Mouse (Mus musculus): ENCODE results near the gene Ankrd11. TPM values are rescaled to one million over a fixed set of nuclear protein-coding genes. Genes with fewer than 3 reads are reported as not detected.

The Ankrd11 gene
- polyA plus RNA-seq, 1 experiment from 2014 or later, result 53.8 TPM

DNA sequence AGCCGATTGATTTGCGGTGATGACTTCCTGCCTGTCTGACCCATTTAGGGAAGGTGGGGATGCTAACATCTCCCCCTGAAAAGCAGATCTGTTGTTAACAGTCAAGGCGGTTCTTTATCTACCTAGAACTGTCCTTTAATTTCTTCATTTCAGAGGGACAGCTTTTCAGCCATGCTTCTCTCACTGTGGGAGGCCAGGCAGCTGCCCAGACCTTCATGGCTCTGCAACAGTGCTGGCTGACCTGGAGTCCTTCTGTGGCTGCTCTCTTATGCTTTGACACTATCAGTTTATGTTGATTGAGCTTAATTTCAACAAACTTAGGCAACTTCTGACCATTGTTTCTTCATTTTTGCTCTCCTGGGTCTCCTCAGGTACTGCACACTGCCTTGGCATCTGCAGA lies 161.8 kb downstream of the Ankrd11 start:
- no peak overlapping the region for H3K4me3 ChIP-seq (ENCODE audit: low read depth, low read length)
- H3K36me3 ChIP-seq (ENCODE audit: control insufficient read depth, insufficient read depth, low read length), result peaks cover 19% of the 10 kb centered on the region; the same call in 1 of the 2 replicates
- no peak overlapping the region for H3K9ac ChIP-seq (ENCODE audit: low read depth, low read length)
- 48% methylated on average over 3 of the region's 3 CpGs for WGBS
- no peaks in the 10 kb centered on the region for H3K9me3 ChIP-seq (ENCODE audit: control insufficient read depth, low read length)
- no peak overlapping the region for H3K27ac ChIP-seq (ENCODE audit: low read depth, low read length)
- no peaks in the 10 kb centered on the region for H3K4me1 ChIP-seq (replicated peaks; ENCODE audit: control insufficient read depth, insufficient read depth, low read length)
- no peaks in the 10 kb centered on the region for H3K27me3 ChIP-seq (replicated peaks; ENCODE audit: control insufficient read depth, insufficient read depth, low read length)
- no peak overlapping the region for H3K4me2 ChIP-seq
- no peak for ATAC-seq (replicated peaks; ENCODE audit: low FRiP score)
- DNase-seq (ENCODE audit: low spot score), result no peak

DNA sequence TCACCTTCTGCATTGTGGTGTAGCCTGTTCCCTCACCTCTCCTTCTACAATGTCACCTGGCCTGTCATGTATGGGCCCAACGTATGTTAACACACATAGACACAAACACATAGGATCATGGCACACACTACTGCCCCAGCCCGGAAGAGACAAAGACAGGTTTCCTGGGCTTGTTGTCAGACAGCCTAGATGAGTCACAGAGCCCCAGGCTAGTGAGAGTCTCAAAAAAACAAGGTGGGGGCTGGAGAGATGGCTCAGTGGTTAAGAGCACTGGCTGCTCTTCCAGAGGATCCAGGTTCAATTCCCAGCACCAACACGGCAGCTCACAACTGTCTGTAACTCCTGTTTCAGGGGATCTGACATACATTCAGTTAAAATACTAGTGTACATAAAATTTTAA lies 163.8 kb downstream of the Ankrd11 start:
- Histone ChIP-seq H3K4me1 (replicated peaks; ENCODE audit: control insufficient read depth, insufficient read depth, low read length) (no peaks in the 10 kb centered on the region), H3K4me3 (ENCODE audit: low read depth, low read length) (no peak overlapping the region), H3K4me2 (no peak overlapping the region), H3K9ac (ENCODE audit: low read depth, low read length) (no peak overlapping the region), H3K9me3 (ENCODE audit: control insufficient read depth, low read length) (no peaks in the 10 kb centered on the region), H3K36me3 (ENCODE audit: control insufficient read depth, insufficient read depth, low read length) (peaks cover 3% of the 10 kb centered on the region; the same call in 1 of the 2 replicates), H3K27ac (ENCODE audit: low read depth, low read length) (no peak overlapping the region), H3K27me3 (replicated peaks; ENCODE audit: control insufficient read depth, insufficient read depth, low read length) (no peaks in the 10 kb centered on the region)
- WGBS, result 87% methylated on average over 3 of the region's 3 CpGs
- ATAC-seq (replicated peaks; ENCODE audit: low FRiP score) (no peak), DNase-seq (ENCODE audit: low spot score) (no peak)

DNA sequence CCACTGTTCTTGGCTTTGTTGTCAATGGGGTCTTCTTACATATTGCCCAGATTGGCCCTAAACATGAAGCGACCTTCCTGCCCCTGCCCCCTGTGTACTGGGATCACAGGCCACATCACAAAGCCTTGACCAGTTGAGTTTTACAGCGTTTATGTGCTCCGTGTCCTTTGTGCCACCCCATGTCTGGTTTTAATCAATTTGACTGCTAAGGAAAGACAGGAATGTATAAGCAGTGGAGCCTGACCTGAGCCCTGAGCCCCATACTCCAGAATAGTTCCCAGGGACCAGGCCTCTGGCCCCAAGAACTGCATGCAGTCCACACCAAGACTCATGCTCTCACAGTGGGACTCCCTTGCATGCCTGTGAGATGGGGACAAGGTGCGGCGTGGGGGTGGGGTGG lies 166.9 kb downstream of the Ankrd11 start:
- no peak for ATAC-seq (replicated peaks; ENCODE audit: low FRiP score)
- Histone ChIP-seq H3K27me3 (replicated peaks; ENCODE audit: control insufficient read depth, insufficient read depth, low read length) (no peaks in the 10 kb centered on the region), H3K36me3 (ENCODE audit: control insufficient read depth, insufficient read depth, low read length) (no peaks in the 10 kb centered on the region), H3K9me3 (ENCODE audit: control insufficient read depth, low read length) (no peaks in the 10 kb centered on the region), H3K27ac (ENCODE audit: low read depth, low read length) (no peak overlapping the region), H3K4me3 (ENCODE audit: low read depth, low read length) (no peak overlapping the region), H3K4me1 (replicated peaks; ENCODE audit: control insufficient read depth, insufficient read depth, low read length) (peaks cover 5% of the 10 kb centered on the region), H3K4me2 (no peak overlapping the region), H3K9ac (ENCODE audit: low read depth, low read length) (no peak overlapping the region)
- 74% methylated on average over 5 of the region's 5 CpGs for WGBS
- no peak for DNase-seq (ENCODE audit: low spot score)

DNA sequence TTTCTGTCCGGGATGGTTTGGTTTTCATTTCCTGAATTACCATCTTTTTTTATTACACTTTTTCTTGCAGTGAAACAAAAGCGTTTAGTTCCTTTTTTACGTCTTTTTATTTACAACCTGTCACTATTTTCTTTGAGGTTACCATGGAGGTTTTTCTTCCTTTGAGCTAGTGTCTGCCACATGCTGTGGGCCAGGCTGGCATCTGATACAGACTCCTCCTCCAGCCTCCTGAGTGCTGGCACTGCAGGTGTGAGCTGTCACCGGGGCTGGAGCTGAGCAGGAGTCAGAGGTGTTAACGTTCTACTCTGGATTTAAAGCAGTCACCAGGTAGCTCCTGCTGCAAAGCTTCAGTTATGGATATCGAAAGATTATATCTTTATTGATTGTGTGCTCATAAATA lies 168.9 kb downstream of the Ankrd11 start:
- WGBS, result 50% methylated on average over 6 of the region's 6 CpGs
- DNase-seq (ENCODE audit: low spot score) (no peak), ATAC-seq (replicated peaks; ENCODE audit: low FRiP score) (no peak)
- Histone ChIP-seq H3K27me3 (replicated peaks; ENCODE audit: control insufficient read depth, insufficient read depth, low read length) (no peaks in the 10 kb centered on the region; the same call in 1 of the 2 replicates), H3K9me3 (ENCODE audit: control insufficient read depth, low read length) (no peaks in the 10 kb centered on the region), H3K9ac (ENCODE audit: low read depth, low read length) (no peak overlapping the region), H3K4me1 (replicated peaks; ENCODE audit: control insufficient read depth, insufficient read depth, low read length) (peaks cover 9% of the 10 kb centered on the region), H3K36me3 (ENCODE audit: control insufficient read depth, insufficient read depth, low read length) (no peaks in the 10 kb centered on the region), H3K4me3 (ENCODE audit: low read depth, low read length) (no peak overlapping the region), H3K27ac (ENCODE audit: low read depth, low read length) (no peak overlapping the region), H3K4me2 (no peak overlapping the region)

DNA sequence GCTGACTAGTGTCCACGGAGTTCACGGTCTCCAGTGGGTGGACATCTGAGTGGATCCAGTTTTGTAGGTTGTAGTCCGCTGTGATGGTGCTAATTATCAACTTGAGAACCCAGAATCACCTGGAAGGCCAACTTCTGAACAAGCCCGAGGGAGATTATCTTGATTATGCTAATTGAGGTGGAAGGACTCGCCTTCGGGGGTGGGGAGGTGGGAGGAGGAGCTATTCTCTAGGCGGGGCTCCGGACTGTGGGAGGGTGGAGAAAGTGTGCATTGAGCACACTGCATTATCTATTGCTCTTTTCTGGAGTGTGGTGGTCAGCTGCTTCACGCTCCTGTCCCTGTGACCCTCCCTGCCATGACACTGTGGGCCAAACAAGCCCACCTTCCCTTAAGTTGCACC lies 170.4 kb downstream of the Ankrd11 start:
- peak; percentile 60; the same call in 1 of the 2 replicates for ATAC-seq (replicated peaks; ENCODE audit: low FRiP score)

DNA sequence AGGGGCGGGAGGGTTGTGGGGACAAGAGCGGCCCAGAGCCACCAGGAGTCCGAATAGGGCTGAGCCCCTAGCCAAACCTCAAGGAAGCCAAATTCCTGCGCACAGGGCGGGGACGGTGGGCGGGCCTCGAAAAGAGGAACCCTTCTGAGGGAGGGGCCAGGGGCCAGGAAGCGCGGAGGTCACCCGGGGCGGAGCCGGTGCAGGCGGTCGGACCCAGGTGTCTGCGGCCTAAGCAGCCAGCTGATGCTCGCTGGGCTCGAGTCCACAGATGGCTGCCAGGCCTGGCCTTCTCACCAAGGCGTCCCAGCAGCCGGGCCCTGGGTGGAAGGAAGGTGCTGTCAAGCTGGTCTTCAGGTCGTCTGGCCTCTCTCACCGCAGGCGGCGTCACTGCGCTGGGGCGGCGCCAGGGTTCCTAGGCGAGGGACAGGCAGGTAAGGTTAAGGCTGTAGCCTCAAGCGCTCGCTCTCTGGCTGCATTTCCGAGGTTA lies 171.7 kb downstream of the Ankrd11 start:
- 17% methylated on average over 31 of the region's 31 CpGs for WGBS
- Histone ChIP-seq H3K36me3 (ENCODE audit: control insufficient read depth, insufficient read depth, low read length) (no peaks in the 10 kb centered on the region), H3K4me3 (ENCODE audit: low read depth, low read length) (peak overlapping the region; percentile 45), H3K4me1 (replicated peaks; ENCODE audit: control insufficient read depth, insufficient read depth, low read length) (peaks cover 9% of the 10 kb centered on the region), H3K9ac (ENCODE audit: low read depth, low read length) (peak overlapping the region; percentile 47; the same call in 1 of the 2 replicates), H3K27me3 (replicated peaks; ENCODE audit: control insufficient read depth, insufficient read depth, low read length) (no peaks in the 10 kb centered on the region; the same call in 1 of the 2 replicates), H3K27ac (ENCODE audit: low read depth, low read length) (no peak overlapping the region), H3K4me2 (peak overlapping the region; percentile 88), H3K9me3 (ENCODE audit: control insufficient read depth, low read length) (no peaks in the 10 kb centered on the region)
- DNase-seq (ENCODE audit: low spot score), result peak; percentile 72
- peak; percentile 78 for ATAC-seq (replicated peaks; ENCODE audit: low FRiP score)

More for the DNA sequence above, 170.4 kb downstream of the Ankrd11 start:
- peaks cover 9% of the 10 kb centered on the region for H3K4me1 ChIP-seq (replicated peaks; ENCODE audit: control insufficient read depth, insufficient read depth, low read length)
- H3K27ac ChIP-seq (ENCODE audit: low read depth, low read length), result no peak overlapping the region
- H3K4me2 ChIP-seq, result peak overlapping the region; percentile 11; the same call in 1 of the 2 replicates
- 49% methylated on average over 9 of the region's 9 CpGs for WGBS
- no peak for DNase-seq (ENCODE audit: low spot score)
- no peaks in the 10 kb centered on the region for H3K9me3 ChIP-seq (ENCODE audit: control insufficient read depth, low read length)
- no peak overlapping the region for H3K9ac ChIP-seq (ENCODE audit: low read depth, low read length)
- no peak overlapping the region for H3K4me3 ChIP-seq (ENCODE audit: low read depth, low read length)
- no peaks in the 10 kb centered on the region; the same call in 1 of the 2 replicates for H3K27me3 ChIP-seq (replicated peaks; ENCODE audit: control insufficient read depth, insufficient read depth, low read length)
- no peaks in the 10 kb centered on the region for H3K36me3 ChIP-seq (ENCODE audit: control insufficient read depth, insufficient read depth, low read length)

DNA sequence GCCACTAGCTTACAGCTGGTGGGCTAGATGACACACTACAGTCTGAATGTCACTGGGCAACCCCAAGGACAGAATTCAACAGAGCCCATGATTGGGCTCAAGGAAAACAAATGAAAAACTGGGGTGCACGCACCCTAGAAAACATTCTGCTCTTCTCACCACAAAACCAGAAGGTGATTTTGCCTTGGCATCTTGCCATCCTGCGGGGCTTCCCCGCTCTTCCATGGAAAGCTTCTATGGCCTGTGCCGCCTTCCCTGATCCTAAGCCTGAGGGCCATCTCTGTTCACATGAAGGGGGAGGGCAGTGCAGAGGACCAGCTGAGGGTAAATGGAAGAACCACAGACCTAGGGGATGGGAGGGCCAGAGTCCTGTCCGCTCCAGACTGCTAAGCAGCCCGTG lies 174.1 kb downstream of the Ankrd11 start:
- H3K4me1 ChIP-seq (replicated peaks; ENCODE audit: control insufficient read depth, insufficient read depth, low read length), result peaks cover 9% of the 10 kb centered on the region
- H3K4me3 ChIP-seq (ENCODE audit: low read depth, low read length), result no peak overlapping the region
- H3K36me3 ChIP-seq (ENCODE audit: control insufficient read depth, insufficient read depth, low read length), result no peaks in the 10 kb centered on the region
- DNase-seq (ENCODE audit: low spot score) (no peak), ATAC-seq (replicated peaks; ENCODE audit: low FRiP score) (no peak)
- H3K27me3 ChIP-seq (replicated peaks; ENCODE audit: control insufficient read depth, insufficient read depth, low read length), result no peaks in the 10 kb centered on the region; the same call in none of the 2 replicates
- H3K4me2 ChIP-seq, result no peak overlapping the region
- no peaks in the 10 kb centered on the region for H3K9me3 ChIP-seq (ENCODE audit: control insufficient read depth, low read length)
- no peak overlapping the region for H3K27ac ChIP-seq (ENCODE audit: low read depth, low read length)
- WGBS, result 82% methylated on average over 6 of the region's 6 CpGs
- no peak overlapping the region for H3K9ac ChIP-seq (ENCODE audit: low read depth, low read length)

DNA sequence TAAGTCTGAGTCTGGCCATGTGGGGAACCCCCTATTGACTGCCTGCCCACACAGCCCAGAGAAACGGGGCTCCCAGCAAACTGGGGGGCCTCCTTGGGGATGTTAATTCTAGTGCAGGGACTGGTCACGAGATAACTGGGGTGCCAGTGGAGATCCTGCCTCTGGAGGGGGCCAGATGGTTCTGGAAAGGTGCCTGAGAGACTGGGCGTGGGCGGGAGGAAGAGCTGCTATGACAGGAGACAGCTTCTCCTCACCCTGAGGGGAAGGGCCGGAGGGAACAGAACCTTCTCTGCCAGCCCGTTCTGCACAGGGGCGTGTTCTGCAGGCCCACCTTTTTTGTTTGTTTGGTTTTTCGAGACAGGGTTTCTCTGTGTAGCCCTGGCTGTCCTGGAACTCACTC lies 175.8 kb downstream of the Ankrd11 start:
- Histone ChIP-seq H3K4me1 (replicated peaks; ENCODE audit: control insufficient read depth, insufficient read depth, low read length) (peaks cover 9% of the 10 kb centered on the region), H3K9ac (ENCODE audit: low read depth, low read length) (no peak overlapping the region), H3K4me3 (ENCODE audit: low read depth, low read length) (no peak overlapping the region), H3K9me3 (ENCODE audit: control insufficient read depth, low read length) (no peaks in the 10 kb centered on the region), H3K4me2 (no peak overlapping the region), H3K36me3 (ENCODE audit: control insufficient read depth, insufficient read depth, low read length) (no peaks in the 10 kb centered on the region), H3K27ac (ENCODE audit: low read depth, low read length) (no peak overlapping the region), H3K27me3 (replicated peaks; ENCODE audit: control insufficient read depth, insufficient read depth, low read length) (no peaks in the 10 kb centered on the region; the same call in none of the 2 replicates)
- DNase-seq (ENCODE audit: low spot score), result no peak
- ATAC-seq (replicated peaks; ENCODE audit: low FRiP score), result no peak
- WGBS, result 74% methylated on average over 8 of the region's 8 CpGs

DNA sequence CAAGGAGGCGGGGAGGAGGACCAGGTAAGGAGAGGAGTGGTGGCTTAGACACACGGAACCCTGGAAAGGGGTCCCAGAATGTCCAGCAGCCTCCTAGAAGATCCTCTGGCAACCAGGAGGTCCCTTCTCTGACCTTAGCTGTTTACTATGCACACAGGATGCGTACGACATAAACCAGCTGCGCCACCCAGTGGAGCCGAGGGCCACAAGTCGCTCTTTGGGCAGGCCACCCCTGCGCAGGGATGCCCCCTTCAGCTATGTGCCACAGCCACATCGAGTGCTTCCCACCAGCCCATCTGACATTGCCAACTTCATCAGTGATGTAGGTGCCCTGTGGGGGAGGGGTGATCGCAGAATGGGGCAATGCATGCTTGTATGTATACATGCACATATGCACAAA lies 176.6 kb downstream of the Ankrd11 start:
- 54% methylated on average over 10 of the region's 10 CpGs for WGBS
- Histone ChIP-seq H3K27me3 (replicated peaks; ENCODE audit: control insufficient read depth, insufficient read depth, low read length) (peaks cover 5% of the 10 kb centered on the region), H3K4me1 (replicated peaks; ENCODE audit: control insufficient read depth, insufficient read depth, low read length) (peaks cover 6% of the 10 kb centered on the region), H3K4me2 (peak overlapping the region; percentile 19; the same call in 1 of the 2 replicates), H3K9me3 (ENCODE audit: control insufficient read depth, low read length) (no peaks in the 10 kb centered on the region), H3K36me3 (ENCODE audit: control insufficient read depth, insufficient read depth, low read length) (no peaks in the 10 kb centered on the region), H3K4me3 (ENCODE audit: low read depth, low read length) (no peak overlapping the region), H3K9ac (ENCODE audit: low read depth, low read length) (no peak overlapping the region), H3K27ac (ENCODE audit: low read depth, low read length) (no peak overlapping the region)
- no peak for ATAC-seq (replicated peaks; ENCODE audit: low FRiP score)
- DNase-seq (ENCODE audit: low spot score), result no peak
